Mouse (Mus musculus) fat pad, adult 2 months (tissue): ENCODE data around the gene Galt.

Source experiments
- DNase-seq: peaks from one replicate; pipeline ENCODE4 v3.0.0-alpha.2; 2011; ENCODE audit warnings: low read depth, low spot score; ENCODE audit errors: extremely low read depth

Gene Galt

DNA sequence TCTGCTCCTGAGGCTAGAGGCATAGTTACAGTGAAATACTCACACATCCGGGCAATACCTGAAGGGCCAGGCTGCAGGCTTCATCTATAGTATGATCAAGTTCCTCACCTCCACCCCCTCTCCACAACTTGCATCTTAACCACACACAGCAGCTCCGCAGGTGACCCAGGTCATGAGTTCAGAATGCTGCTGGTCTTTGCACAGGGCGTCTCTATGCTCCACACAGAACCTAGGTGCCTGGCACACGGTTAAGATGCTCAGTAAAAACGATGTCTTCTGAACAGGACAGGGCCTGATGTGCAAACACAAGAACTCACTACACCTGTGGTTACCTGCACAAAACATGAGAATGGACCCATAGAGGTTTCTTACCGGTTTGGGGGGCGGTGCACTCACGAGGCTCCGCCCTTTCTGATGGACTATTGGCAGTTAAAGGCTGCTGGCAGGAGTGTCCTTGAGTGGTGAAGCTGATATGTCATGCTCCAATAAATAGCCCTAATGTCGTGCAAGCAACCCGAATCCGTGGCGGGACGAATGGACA is at the start of gene Galt:
Gene Galt, plus strand, starts transcription at position 432 of the 541 bp plus-strand sequence.
- DNase-seq: no peak

- no peak for DNase-seq
These were observed 48.9 kb upstream of the Galt start for GRCm38 (mm10) chr4:41705922-41706754.

- no peak for DNase-seq
These were observed 48.0 kb upstream of the Galt start for GRCm38 (mm10) chr4:41707011-41707535.

GRCm38 (mm10) chr4:41708192-41708745 is 46.8 kb upstream of the Galt start:
- no peak for DNase-seq

DNA sequence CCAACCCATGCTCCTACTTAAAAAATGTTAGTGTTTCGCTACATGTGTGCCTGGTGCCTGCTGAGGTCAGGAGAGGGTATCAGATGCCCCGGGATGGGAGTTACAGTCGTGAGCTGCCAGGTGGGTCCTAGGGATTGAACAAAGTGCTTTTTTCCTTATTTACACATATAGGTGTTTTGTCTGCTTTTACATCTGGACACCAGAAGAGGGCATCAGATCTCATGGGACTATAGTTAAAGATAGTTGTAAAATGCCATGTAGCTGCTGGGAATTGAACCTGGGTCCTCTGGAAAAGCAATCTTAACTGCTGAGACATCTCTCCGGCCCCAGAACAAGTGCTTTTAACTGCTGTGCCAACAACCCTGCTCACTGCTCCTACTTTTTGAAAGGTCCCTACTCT is 44.8 kb upstream of the Galt start:
- no peak for DNase-seq

GRCm38 (mm10) chr4:41711705-41712375 is 43.2 kb upstream of the Galt start:
- DNase-seq: no peak

DNA sequence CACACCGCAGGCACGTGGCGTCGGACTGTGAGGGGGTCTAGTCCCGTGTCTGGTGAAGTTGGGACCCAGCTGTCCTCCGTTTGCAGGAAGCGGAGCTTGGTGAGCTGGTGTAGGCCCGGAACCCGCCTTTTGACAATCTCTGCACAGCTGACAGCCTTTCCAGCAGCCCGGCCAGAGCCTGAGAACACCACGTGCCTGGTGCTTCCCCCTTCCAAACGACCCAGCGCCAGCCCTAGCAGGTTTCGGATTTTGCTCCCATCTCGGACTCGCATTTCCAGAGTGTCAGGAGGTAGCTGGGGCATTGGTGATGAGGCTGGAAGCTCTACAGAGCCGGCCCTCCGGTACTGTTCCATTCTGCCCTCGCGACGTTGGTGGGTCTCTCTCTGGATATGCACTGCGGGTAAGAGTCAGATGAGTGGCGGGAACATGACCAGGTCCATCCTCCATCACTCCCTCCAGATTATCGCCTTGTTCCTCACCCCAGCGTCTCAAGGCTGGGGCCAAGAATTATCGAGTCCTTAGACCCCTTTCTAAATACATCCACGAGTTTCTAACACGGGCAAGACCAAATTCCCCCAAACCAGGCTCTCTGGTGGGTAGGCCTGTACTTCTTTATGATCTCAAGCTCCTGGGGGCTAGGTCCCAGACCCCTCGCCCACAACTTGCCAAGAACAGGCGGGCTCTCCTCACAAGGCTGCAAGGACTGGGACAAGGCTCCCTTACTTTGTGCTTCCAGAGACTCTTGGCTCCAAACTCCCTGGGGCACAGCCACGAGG is 42.4 kb upstream of the Galt start:
- no peak for DNase-seq

DNA sequence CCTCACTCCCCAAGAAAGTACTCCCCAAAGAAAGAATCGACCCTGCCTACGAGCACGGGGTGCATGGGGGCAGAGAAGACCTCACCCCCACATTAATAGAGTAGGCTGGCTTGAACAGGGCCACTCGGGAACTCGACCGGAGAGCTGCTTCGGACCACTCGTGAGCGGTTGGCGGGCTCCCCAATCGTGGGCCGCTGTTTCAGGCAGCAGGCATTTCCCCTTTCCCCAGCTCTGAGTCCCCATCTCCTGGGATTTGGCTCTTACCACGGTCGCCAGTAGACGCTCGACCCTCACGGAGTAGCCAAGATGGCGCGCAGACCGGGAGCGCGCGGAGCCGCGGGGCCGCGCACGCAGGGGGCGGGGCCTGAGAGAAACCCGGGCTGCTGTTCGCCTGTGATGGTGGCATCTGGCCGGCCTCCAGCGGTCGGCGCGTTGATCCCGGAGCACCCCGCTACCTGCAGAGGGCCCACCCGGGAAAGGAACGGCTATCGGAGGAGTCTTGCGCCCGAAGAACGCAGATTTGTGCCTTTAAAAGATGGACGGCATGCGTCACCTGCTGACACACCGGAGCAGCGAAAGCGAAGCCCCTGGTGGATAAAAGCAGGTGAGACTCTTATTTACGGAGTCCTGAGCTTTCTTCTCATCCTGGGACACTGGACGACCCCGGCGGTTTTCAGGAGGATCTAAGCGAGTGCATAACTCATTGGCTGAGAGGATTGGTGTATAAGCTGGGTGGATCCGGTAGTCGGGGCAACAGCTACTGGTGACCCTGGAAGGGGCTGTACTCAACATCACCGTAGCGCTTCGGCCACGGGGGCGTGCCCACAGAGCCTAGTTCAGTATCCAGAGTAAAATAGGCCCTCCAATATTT is 41.6 kb upstream of the Galt start, which contains the start of gene Rpp25l:
Gene Rpp25l, minus strand, starts transcription at position 338 of the 871 bp plus-strand sequence.
- no peak for DNase-seq

- DNase-seq: no peak
These were observed 40.8 kb upstream of the Galt start for GRCm38 (mm10) chr4:41714276-41714675.

- DNase-seq: no peak
These were observed 39.9 kb upstream of the Galt start for GRCm38 (mm10) chr4:41715082-41715481.

DNA sequence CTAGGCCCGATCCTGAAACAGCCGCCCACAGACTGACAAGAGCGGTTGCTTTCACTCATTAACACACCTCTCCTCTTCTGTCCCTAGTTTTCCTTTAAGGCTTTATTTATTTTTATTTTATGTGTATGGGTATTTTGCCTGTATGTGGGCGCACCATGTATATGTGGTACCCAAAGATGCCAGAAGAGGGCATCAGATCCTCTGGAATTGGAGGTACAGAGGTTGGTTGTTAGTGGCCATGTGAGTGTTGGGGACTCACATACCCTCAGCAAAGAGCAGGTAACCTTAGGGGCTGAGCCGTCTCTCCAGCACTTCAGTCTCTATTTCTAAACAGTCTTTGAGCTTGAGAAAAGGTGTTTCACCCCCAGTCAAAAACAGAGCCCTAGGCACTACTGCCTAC is 39.4 kb upstream of the Galt start:
- DNase-seq: no peak

GRCm38 (mm10) chr4:41716834-41717233 is 38.2 kb upstream of the Galt start:
- DNase-seq: no peak

- DNase-seq: peak; percentile 59
These were observed 32.1 kb upstream of the Galt start, which contains the start of gene Dctn3 for GRCm38 (mm10) chr4:41722918-41723351. Gene Dctn3, minus strand, starts transcription at chr4:41723170.

DNA sequence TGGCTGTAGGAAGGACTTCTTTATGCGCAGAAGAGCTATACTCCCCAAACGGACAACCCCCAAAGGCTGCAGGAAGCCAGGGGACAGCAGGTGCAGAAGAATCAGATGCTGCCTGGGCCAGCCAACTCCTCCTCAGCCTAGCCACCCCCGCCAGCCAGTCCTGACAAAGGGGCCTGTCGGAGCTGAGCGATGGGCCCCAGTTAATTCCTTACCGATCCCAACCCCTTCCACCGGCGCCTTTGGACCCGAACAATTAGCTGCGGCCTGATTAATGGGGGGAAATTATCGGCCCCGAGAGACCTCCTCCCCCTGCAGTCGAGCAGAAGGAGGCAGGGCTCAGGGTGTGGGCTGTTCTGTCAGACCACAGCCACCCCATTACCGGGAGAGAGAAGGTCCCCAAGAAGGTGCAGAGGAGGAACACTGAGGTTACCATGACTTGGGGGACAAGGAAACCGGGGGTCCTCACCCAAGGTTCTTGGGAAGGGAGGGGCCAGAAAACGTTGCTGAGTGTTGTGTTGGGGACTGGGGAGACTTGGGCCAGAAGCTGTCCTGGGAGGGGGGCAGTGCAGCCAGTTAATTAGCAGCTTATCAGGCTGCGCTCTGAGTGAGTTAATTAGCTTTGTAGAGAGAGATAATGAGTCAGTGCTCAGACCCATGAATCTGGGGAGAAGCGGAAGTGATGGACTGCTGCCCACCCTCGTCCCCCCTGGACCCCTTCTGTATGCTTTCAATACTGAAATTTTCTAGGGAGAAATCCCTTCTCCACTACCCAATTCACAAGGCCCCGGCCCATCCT is 28.0 kb upstream of the Galt start:
- DNase-seq: no peak

- DNase-seq: no peak
These were observed 23.8 kb upstream of the Galt start, which contains the start of gene Arid3c for GRCm38 (mm10) chr4:41731052-41731765. Gene Arid3c, minus strand, starts transcription at chr4:41731142.

- DNase-seq: no peak
These were observed 17.3 kb upstream of the Galt start for GRCm38 (mm10) chr4:41737602-41738255.

GRCm38 (mm10) chr4:41738256-41738603 is 16.8 kb upstream of the Galt start:
- DNase-seq: no peak

DNA sequence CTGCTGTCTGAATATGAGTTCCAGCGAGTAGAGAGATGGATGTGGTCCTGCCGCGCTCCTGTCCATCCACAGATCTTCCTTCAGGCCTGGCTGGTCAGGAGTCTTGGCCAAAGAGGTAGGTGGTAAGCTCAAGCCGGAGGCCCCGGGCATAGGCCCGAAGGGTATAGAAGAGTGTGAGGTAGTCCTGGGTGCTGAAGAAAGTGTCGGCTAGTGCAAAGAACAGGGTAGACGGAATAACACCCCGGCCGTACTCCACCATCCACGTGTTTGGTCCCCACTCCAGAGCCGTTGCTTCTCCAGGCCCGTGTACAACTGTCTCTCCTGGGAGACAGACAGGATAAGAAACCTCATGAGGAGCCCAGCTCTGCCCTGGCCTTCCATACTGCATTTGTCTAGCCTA is 15.8 kb upstream of the Galt start:
- DNase-seq: no peak
